Mouse (Mus musculus): ENCODE data around the gene Tcap. TPM values are rescaled to one million over a fixed set of nuclear protein-coding genes. Genes with fewer than 3 reads are reported as not detected.

The Tcap gene
- polyA plus RNA-seq, 1 experiment from 2014 or later = 6.7 TPM

DNA sequence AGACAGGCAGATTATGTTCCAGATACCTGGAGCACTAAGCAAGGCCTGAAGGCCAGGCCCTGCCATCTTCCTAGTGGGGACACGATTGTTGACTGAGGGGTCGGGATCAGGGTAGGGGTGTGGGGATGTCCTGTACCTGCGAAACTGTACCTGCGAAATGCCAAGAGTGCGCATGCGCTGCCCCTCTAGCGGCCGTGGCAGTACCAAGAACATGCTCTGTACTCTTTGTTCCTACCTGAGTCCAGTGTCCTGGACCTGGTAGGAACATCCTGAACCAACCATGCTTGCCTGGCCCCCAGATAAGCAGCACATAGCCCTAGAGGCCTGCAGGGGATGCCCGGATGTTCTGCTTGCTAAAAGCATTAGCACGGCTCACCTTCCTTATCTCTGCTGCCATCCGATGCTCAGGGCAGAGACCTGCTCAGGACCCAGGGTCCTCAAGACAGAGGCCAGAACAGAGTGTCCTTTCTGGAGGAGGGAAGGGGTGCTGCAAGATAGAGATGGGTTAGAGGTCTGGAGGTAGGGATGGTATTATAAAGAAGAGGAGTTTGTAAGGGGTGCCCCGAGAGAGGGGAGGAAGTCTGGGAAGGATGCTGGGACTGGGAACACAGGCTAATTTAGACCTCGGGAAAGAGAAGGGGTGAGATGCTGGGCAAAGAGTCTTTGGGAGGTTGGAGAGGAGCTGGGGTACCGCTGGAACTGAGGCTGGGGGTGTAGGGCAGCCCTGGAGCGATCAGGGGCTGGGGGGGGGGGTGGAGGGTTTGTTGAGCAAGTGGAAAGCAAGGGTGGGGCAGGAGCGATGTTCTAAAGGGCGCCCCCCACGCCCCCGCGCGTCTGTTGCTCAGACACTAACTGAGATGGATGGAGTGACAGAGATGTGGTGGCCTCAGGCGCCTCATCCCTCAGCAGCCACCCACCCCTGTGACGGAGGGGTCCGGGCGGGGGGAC, 2.3 kb downstream of the Tcap start, which contains the start of gene Pnmt:
Pnmt (plus strand) TSS at position 813 of the 948 bp plus-strand sequence.
- Histone ChIP-seq H3K9ac (ENCODE audit: low read length) (peak within 1 kb of the TSS; percentile 24; the same call in 1 of the 2 replicates), H3K27ac (ENCODE audit: low read length) (no peak within 1 kb of the TSS), H3K27me3 (ENCODE audit: control insufficient read depth, insufficient read depth, low read depth, low read length) (peaks cover 31% of the 10 kb centered on the region), H3K9me3 (ENCODE audit: control insufficient read depth, low read length) (no peaks in the 10 kb centered on the region), H3K4me1 (replicated peaks; ENCODE audit: control insufficient read depth, insufficient read depth, low read length) (peaks cover 12% of the 10 kb centered on the region), H3K4me2 (ENCODE audit: low read depth, low read length) (0 out of 2 replicates have a peak within 1 kb of the TSS, but pooled peaks have one; percentile 3), H3K4me3 (ENCODE audit: low read length) (no peak within 1 kb of the TSS), H3K36me3 (ENCODE audit: control insufficient read depth, insufficient read depth, low read length) (no peaks in the 10 kb centered on the region)
- WGBS = 40% methylated on average over 25 of the region's 25 CpGs
- no peak for ATAC-seq (ENCODE audit: low read depth)

DNA sequence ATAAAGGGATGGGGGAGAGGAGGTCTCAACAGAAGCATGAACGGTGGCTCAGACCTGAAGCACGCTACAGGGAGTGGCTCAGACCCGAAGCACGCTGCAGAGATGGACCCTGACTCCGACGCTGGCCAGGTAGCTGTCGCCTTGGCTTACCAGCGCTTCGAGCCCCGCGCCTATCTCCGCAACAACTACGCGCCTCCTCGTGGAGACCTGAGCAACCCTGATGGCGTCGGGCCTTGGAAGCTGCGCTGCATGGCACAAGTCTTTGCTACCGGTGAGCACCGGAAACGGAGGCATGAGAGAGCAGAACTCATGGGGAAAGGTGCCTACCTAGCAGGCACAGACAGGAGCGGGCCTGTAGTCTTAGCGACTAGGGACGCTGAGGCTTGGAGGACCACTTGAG, 3.0 kb downstream of the Tcap start:
- no peaks in the 10 kb centered on the region for H3K9me3 ChIP-seq (ENCODE audit: control insufficient read depth, low read length)
- no peak overlapping the region for H3K4me3 ChIP-seq (ENCODE audit: low read length)
- ATAC-seq (ENCODE audit: low read depth) = no peak
- no peak overlapping the region for H3K27ac ChIP-seq (ENCODE audit: low read length)
- peaks cover 15% of the 10 kb centered on the region for H3K4me1 ChIP-seq (replicated peaks; ENCODE audit: control insufficient read depth, insufficient read depth, low read length)
- WGBS = 9% methylated on average over 24 of the region's 24 CpGs
- H3K27me3 ChIP-seq (ENCODE audit: control insufficient read depth, insufficient read depth, low read depth, low read length) = peaks cover 31% of the 10 kb centered on the region
- peak overlapping the region; percentile 24; the same call in 1 of the 2 replicates for H3K9ac ChIP-seq (ENCODE audit: low read length)
- H3K4me2 ChIP-seq (ENCODE audit: low read depth, low read length) = 0 out of 2 replicates have a peak overlapping the region, but pooled peaks have one; percentile 3
- H3K36me3 ChIP-seq (ENCODE audit: control insufficient read depth, insufficient read depth, low read length) = no peaks in the 10 kb centered on the region

DNA sequence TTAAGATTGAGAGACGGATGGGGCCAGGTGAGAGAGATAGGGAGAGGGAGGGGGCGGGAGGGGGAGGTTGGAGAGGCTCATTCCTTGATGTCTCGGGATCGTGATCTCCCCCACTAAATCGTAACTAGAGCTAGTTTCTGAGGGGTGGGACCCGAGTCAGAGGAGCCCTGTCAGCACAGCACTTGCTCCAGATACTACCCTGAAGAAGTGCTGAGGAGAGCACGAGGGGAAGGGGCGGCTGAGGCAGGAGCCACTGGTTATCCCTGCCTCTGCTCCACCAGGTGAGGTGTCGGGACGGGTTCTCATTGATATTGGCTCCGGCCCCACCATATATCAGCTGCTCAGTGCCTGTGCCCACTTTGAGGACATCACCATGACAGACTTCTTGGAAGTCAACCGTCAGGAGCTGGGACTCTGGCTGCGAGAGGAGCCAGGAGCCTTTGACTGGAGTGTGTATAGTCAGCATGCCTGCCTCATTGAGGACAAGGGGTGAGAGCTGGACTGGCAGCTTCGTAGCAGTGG, 3.5 kb downstream of the Tcap start:
- Histone ChIP-seq H3K27ac (ENCODE audit: low read length) (no peak overlapping the region), H3K27me3 (ENCODE audit: control insufficient read depth, insufficient read depth, low read depth, low read length) (peaks cover 31% of the 10 kb centered on the region), H3K4me3 (ENCODE audit: low read length) (no peak overlapping the region), H3K4me2 (ENCODE audit: low read depth, low read length) (no peak overlapping the region), H3K36me3 (ENCODE audit: control insufficient read depth, insufficient read depth, low read length) (no peaks in the 10 kb centered on the region), H3K9me3 (ENCODE audit: control insufficient read depth, low read length) (no peaks in the 10 kb centered on the region), H3K4me1 (replicated peaks; ENCODE audit: control insufficient read depth, insufficient read depth, low read length) (peaks cover 20% of the 10 kb centered on the region), H3K9ac (ENCODE audit: low read length) (no peak overlapping the region; the same call in 1 of the 2 replicates)
- no peak for ATAC-seq (ENCODE audit: low read depth)
- 41% methylated on average over 14 of the region's 14 CpGs for WGBS

DNA sequence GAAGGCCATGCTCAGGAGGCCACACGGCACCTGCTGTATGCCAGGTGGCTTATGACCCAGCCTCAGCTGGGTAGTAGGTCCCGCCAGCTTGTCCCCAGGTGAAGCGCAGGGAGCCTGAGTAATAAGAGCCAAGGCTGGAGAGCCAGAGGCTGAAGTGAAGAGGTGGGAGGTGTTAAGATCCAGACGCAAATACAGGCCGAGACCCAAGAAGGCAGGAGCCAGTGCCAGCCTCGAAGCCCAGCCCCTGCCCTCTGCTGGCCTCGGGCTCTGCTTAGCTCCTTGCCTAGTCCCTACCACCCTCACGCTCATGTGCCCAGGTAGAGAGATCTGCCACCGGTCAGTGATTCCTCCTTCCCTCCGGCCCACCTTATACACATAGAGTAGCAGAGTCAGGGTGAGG, 4.7 kb downstream of the Tcap start:
- WGBS = 62% methylated on average over 10 of the region's 10 CpGs
- Histone ChIP-seq H3K27me3 (ENCODE audit: control insufficient read depth, insufficient read depth, low read depth, low read length) (peaks cover 31% of the 10 kb centered on the region), H3K4me2 (ENCODE audit: low read depth, low read length) (no peak overlapping the region), H3K4me1 (replicated peaks; ENCODE audit: control insufficient read depth, insufficient read depth, low read length) (peaks cover 30% of the 10 kb centered on the region), H3K9me3 (ENCODE audit: control insufficient read depth, low read length) (no peaks in the 10 kb centered on the region), H3K9ac (ENCODE audit: low read length) (no peak overlapping the region), H3K36me3 (ENCODE audit: control insufficient read depth, insufficient read depth, low read length) (no peaks in the 10 kb centered on the region), H3K4me3 (ENCODE audit: low read length) (no peak overlapping the region), H3K27ac (ENCODE audit: low read length) (no peak overlapping the region)
- ATAC-seq (ENCODE audit: low read depth) = peak; percentile 29

DNA sequence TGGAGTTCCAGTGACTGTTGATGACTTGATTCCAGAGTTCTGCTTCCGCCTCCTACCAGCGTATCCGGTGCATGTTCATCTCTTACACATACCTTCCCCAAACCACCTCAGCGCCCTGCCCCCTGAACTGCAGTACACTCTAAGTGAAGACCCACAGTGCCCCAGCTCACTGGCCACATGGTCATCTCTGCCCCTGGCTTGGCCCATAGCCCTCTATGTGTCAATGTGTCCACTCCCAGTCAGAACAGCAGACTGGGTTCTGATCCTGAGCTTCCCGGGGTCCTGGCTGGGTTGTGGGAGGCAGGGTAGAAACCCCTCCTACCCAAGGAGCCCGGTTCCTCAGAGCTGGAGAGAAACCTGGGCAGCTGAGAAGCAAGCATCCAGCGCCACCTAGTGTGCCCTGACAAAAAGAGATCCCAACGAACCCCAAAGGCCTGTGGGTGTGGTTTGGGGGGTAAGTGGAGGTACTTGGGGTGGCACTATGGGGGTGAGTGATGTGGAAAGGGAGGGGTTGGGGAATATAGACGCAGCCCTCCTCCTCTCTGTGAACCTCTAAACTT, 5.7 kb downstream of the Tcap start:
- H3K4me1 ChIP-seq (replicated peaks; ENCODE audit: control insufficient read depth, insufficient read depth, low read length) = peaks cover 39% of the 10 kb centered on the region
- no peaks in the 10 kb centered on the region for H3K36me3 ChIP-seq (ENCODE audit: control insufficient read depth, insufficient read depth, low read length)
- no peak overlapping the region for H3K9ac ChIP-seq (ENCODE audit: low read length)
- 28% methylated on average over 9 of the region's 9 CpGs for WGBS
- ATAC-seq (ENCODE audit: low read depth) = peak; percentile 15; the same call in 1 of the 2 replicates
- H3K27me3 ChIP-seq (ENCODE audit: control insufficient read depth, insufficient read depth, low read depth, low read length) = peaks cover 31% of the 10 kb centered on the region
- no peak overlapping the region for H3K27ac ChIP-seq (ENCODE audit: low read length)
- no peaks in the 10 kb centered on the region for H3K9me3 ChIP-seq (ENCODE audit: control insufficient read depth, low read length)
- H3K4me2 ChIP-seq (ENCODE audit: low read depth, low read length) = no peak overlapping the region
- H3K4me3 ChIP-seq (ENCODE audit: low read length) = no peak overlapping the region

DNA sequence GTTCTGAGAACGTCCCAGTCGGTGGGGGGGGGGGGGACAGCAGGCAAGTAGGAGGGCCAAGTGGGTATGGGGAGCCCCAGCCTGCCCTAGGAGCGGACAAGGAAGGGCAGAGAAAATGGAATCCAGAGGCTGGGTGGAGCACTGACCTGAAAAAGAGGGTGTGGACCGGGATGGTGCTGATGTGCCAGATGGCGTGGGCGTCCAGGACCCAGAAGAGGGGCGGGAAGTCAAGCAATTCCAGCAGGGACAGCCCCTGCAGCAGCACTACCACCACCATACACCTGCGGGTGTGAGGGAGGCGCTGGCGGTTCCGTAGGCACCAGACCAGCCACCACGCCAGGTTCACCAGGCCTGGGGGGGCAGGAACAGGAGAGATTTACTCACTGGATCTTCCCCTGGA, 6.5 kb downstream of the Tcap start:
- Histone ChIP-seq H3K9ac (ENCODE audit: low read length) (no peak overlapping the region), H3K27me3 (ENCODE audit: control insufficient read depth, insufficient read depth, low read depth, low read length) (peaks cover 26% of the 10 kb centered on the region), H3K9me3 (ENCODE audit: control insufficient read depth, low read length) (no peaks in the 10 kb centered on the region), H3K27ac (ENCODE audit: low read length) (no peak overlapping the region), H3K4me2 (ENCODE audit: low read depth, low read length) (no peak overlapping the region), H3K4me1 (replicated peaks; ENCODE audit: control insufficient read depth, insufficient read depth, low read length) (peaks cover 47% of the 10 kb centered on the region), H3K4me3 (ENCODE audit: low read length) (no peak overlapping the region), H3K36me3 (ENCODE audit: control insufficient read depth, insufficient read depth, low read length) (no peaks in the 10 kb centered on the region)
- ATAC-seq (ENCODE audit: low read depth) = no peak
- 76% methylated on average over 12 of the region's 12 CpGs for WGBS

DNA sequence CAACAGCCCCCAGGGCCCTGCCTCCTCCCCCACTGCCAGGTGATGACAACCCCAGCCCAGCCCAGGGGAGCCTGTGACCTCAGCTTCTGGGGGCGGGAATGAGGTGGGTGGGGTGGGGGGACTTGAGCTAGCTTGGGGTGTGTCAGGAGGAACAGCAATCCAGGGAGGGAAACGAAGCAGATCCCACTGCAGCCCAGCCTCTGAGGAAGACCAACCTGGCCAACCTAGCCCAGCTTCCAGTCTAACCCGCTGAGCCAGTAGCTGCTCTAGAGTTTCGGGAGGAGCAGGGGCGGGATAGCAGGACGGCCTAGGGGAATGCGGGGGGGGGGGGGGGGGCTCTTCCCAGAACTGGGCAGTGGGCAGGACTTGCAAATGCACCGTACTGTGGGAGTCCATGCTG, 8.4 kb downstream of the Tcap start:
- peak overlapping the region; percentile 90 for H3K27ac ChIP-seq (ENCODE audit: low read length)
- no peak overlapping the region for H3K4me2 ChIP-seq (ENCODE audit: low read depth, low read length)
- WGBS = 17% methylated on average over 7 of the region's 8 CpGs
- H3K27me3 ChIP-seq (ENCODE audit: control insufficient read depth, insufficient read depth, low read depth, low read length) = peaks cover 9% of the 10 kb centered on the region
- ATAC-seq (ENCODE audit: low read depth) = peak; percentile 34
- no peaks in the 10 kb centered on the region for H3K36me3 ChIP-seq (ENCODE audit: control insufficient read depth, insufficient read depth, low read length)
- H3K4me3 ChIP-seq (ENCODE audit: low read length) = no peak overlapping the region
- H3K9ac ChIP-seq (ENCODE audit: low read length) = 0 out of 2 replicates have a peak overlapping the region, but pooled peaks have one; percentile 26
- no peaks in the 10 kb centered on the region for H3K9me3 ChIP-seq (ENCODE audit: control insufficient read depth, low read length)
- H3K4me1 ChIP-seq (replicated peaks; ENCODE audit: control insufficient read depth, insufficient read depth, low read length) = peaks cover 45% of the 10 kb centered on the region

DNA sequence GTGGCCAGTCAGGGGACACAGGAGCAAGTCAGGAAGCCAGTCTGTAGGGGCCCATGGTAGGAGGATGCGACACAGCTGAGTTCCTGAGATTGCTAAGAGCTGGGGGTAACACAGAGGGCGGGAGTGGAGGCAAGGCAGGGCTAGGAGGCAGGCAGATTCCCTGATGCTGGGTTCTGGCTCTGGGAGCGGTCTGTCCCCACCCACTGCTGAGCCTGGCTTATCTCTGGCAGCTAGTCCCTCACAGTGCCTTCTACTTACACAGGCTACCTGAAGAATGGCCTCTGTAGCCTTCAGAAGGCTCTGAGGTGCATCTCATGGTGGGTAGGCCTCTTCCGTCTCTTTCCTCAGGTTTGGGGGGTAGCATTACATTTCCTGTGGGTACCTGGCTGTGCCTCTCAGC, 9.0 kb downstream of the Tcap start:
- Histone ChIP-seq H3K4me2 (ENCODE audit: low read depth, low read length) (peak overlapping the region; percentile 4; the same call in 1 of the 2 replicates), H3K4me1 (replicated peaks; ENCODE audit: control insufficient read depth, insufficient read depth, low read length) (peaks cover 45% of the 10 kb centered on the region), H3K9ac (ENCODE audit: low read length) (peak overlapping the region; percentile 10; the same call in 1 of the 2 replicates), H3K27me3 (ENCODE audit: control insufficient read depth, insufficient read depth, low read depth, low read length) (peaks cover 3% of the 10 kb centered on the region; the same call in 1 of the 2 replicates), H3K27ac (ENCODE audit: low read length) (peak overlapping the region; percentile 90), H3K36me3 (ENCODE audit: control insufficient read depth, insufficient read depth, low read length) (no peaks in the 10 kb centered on the region), H3K4me3 (ENCODE audit: low read length) (no peak overlapping the region), H3K9me3 (ENCODE audit: control insufficient read depth, low read length) (no peaks in the 10 kb centered on the region)
- ATAC-seq (ENCODE audit: low read depth) = no peak
- WGBS = 40% methylated on average over 4 of the region's 4 CpGs

DNA sequence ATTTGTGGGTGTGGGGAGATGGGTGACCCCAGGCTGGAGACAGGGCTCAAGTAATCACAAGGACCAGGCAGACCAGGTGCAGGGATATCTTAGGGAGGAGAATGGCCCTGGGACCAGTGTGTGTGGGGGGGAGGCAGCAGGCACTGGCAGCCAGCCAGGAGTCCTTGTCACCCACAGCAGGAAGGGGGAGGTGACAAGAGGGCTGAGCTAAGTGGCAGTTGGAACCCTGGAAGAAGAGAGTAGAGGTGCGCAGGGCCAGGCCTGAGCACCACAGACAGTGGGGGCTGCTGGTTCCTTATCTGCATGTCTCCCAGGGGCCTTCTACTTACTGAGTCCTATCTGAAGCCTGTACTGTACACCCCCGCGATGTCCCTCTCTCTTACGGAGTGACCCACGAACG, 9.7 kb downstream of the Tcap start:
- H3K4me2 ChIP-seq (ENCODE audit: low read depth, low read length) = no peak overlapping the region
- H3K4me1 ChIP-seq (replicated peaks; ENCODE audit: control insufficient read depth, insufficient read depth, low read length) = peaks cover 45% of the 10 kb centered on the region
- H3K27ac ChIP-seq (ENCODE audit: low read length) = peak overlapping the region; percentile 90
- ATAC-seq (ENCODE audit: low read depth) = peak; percentile 63
- H3K36me3 ChIP-seq (ENCODE audit: control insufficient read depth, insufficient read depth, low read length) = no peaks in the 10 kb centered on the region
- no peak overlapping the region for H3K4me3 ChIP-seq (ENCODE audit: low read length)
- H3K9ac ChIP-seq (ENCODE audit: low read length) = 0 out of 2 replicates have a peak overlapping the region, but pooled peaks have one; percentile 44
- H3K9me3 ChIP-seq (ENCODE audit: control insufficient read depth, low read length) = no peaks in the 10 kb centered on the region
- WGBS = 42% methylated on average over 6 of the region's 6 CpGs
- H3K27me3 ChIP-seq (ENCODE audit: control insufficient read depth, insufficient read depth, low read depth, low read length) = no peaks in the 10 kb centered on the region

Data from lung, embryonic 16.5 days (tissue).